Mouse (Mus musculus) embryonic fibroblast, embryonic 13.5 days (primary cell): ENCODE measurements around the gene Orc6.

ENCODE experiments used
- CTCF ChIP-seq: IDR thresholded peaks from 2 replicates; pipeline ENCODE4 v1.5.1; 2011; ENCODE audit warnings: mild to moderate bottlenecking, control low read depth, low read length, moderate library complexity, borderline replicate concordance; ENCODE audit not compliant: insufficient read depth
- POLR2A ChIP-seq: IDR thresholded peaks from 2 replicates; pipeline ENCODE4 v1.6.1; 2011; ENCODE audit warnings: low read depth, mild to moderate bottlenecking, control low read depth, low read length, moderate library complexity

DNA sequence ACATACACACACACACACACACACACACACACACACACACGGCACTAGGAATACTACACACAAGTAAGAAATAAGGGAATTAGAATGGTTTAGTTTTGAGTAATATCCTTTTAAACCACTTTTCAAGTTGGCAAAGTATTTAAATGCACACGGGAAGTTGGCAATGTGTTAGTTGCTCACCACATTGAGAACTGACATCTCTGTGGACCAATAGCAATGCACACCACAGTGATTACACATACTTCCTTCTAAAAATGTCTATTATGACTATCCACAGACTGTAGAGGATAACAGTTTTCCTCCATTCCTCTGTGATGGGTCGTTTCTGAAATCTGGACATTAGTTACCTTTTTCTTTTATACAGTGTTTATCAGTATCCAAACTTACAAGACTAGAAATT is 23.7 kb downstream of the Orc6 start:
- no peak for TF ChIP-seq POLR2A
- TF ChIP-seq CTCF: no peak
